Mouse (Mus musculus) gastrocnemius, postnatal 14 days (tissue): ENCODE results near the gene Polr2l. TPM values are rescaled to one million over a fixed set of nuclear protein-coding genes. Genes with fewer than 3 reads are reported as not detected.

ENCODE experiments used
- DNase-seq: peaks from one replicate; pipeline ENCODE4 v3.0.0; 2021; ENCODE audit warnings: mixed read lengths
- intact Hi-C: fragments of 180-260 bp; cut with DNase I; formaldehyde crosslinking; loops from one replicate; pipeline ENCODE4 v1.15.1; 2025; ENCODE audit warnings: low total_unique reads
- total RNA-seq, 2 experiments: library from RNA; stranded (reverse); gene quantifications; 2 replicates each; pipeline ENCODE4 v1.2.3; 2021

The Polr2l gene
- total RNA-seq, 2 experiments from 2014 or later: 47.7 to 49.8 TPM

- no peak for DNase-seq
- intact Hi-C loops: no loop called here
Observed at GRCm38 (mm10) chr7:141486239-141486638, 11.3 kb upstream of the Polr2l start.

- intact Hi-C loops: loop anchor here (2.0 kb wide), 1 partner anchor 39 kb away; no protein-coding TSS in a partner anchor
Observed at GRCm38 (mm10) chr7:141485606-141486005, 10.7 kb upstream of the Polr2l start.

GRCm38 (mm10) chr7:141485186-141485585 lies 10.3 kb upstream of the Polr2l start:
- no peak for DNase-seq
- intact Hi-C loops: loop anchor here (2.0 kb wide), 1 partner anchor 40 kb away; no protein-coding TSS in a partner anchor

More at GRCm38 (mm10) chr7:141485606-141486005, 10.7 kb upstream of the Polr2l start:
- DNase-seq: no peak

- intact Hi-C loops: loop anchor here (2.0 to 5.0 kb wide), 2 partner anchors 40 to 178 kb away; no protein-coding TSS in a partner anchor
Observed at GRCm38 (mm10) chr7:141484186-141485120, 9.5 kb upstream of the Polr2l start.

GRCm38 (mm10) chr7:141483114-141483653 lies 8.3 kb upstream of the Polr2l start:
- intact Hi-C loops: loop anchor here (5.0 kb wide), 1 partner anchor 179 kb away; no protein-coding TSS in a partner anchor

More at GRCm38 (mm10) chr7:141484186-141485120, 9.5 kb upstream of the Polr2l start:
- no peak for DNase-seq

GRCm38 (mm10) chr7:141482531-141483024 lies 7.6 kb upstream of the Polr2l start:
- intact Hi-C loops: loop anchor here (5.0 kb wide), 1 partner anchor 180 kb away; no protein-coding TSS in a partner anchor
- DNase-seq: no peak

More at GRCm38 (mm10) chr7:141483114-141483653, 8.3 kb upstream of the Polr2l start:
- DNase-seq: no peak

GRCm38 (mm10) chr7:141481498-141482401 lies 6.8 kb upstream of the Polr2l start:
- DNase-seq: peak; percentile 54

GRCm38 (mm10) chr7:141480842-141481497 lies 6.0 kb upstream of the Polr2l start:
- no peak for DNase-seq
- intact Hi-C loops: loop anchor here (5.0 kb wide), 1 partner anchor 181 kb away; no protein-coding TSS in a partner anchor

More at GRCm38 (mm10) chr7:141481498-141482401, 6.8 kb upstream of the Polr2l start:
- intact Hi-C loops: loop anchor here (5.0 kb wide), 1 partner anchor 181 kb away; no protein-coding TSS in a partner anchor

GRCm38 (mm10) chr7:141478270-141478748 lies 3.4 kb upstream of the Polr2l start:
- intact Hi-C loops: no loop called here
- no peak for DNase-seq

- intact Hi-C loops: no loop called here
- no peak for DNase-seq
Observed at GRCm38 (mm10) chr7:141477578-141478269, 2.8 kb upstream of the Polr2l start.

GRCm38 (mm10) chr7:141476981-141477370 lies 2.0 kb upstream of the Polr2l start:
- DNase-seq: no peak
- intact Hi-C loops: no loop called here

- DNase-seq: peak; percentile 86
- intact Hi-C loops: no loop called here
Observed at GRCm38 (mm10) chr7:141476226-141476980, 1.5 kb upstream of the Polr2l start.

GRCm38 (mm10) chr7:141475805-141476158 lies 850 bp upstream of the Polr2l start:
- intact Hi-C loops: no loop called here
- no peak for DNase-seq

GRCm38 (mm10) chr7:141474160-141474559 lies 772 bp downstream of the Polr2l start:
- intact Hi-C loops: no loop called here
- DNase-seq: no peak

- intact Hi-C loops: no loop called here
- DNase-seq: no peak
Observed at GRCm38 (mm10) chr7:141472763-141473162, 2.2 kb downstream of the Polr2l start.

GRCm38 (mm10) chr7:141472226-141472625 lies 2.7 kb downstream of the Polr2l start:
- DNase-seq: no peak
- intact Hi-C loops: no loop called here

GRCm38 (mm10) chr7:141471236-141471635 lies 3.7 kb downstream of the Polr2l start:
- intact Hi-C loops: no loop called here
- DNase-seq: no peak
